Mouse (Mus musculus): ENCODE measurements around the gene Pde7b. TPM values are rescaled to one million over a fixed set of nuclear protein-coding genes. Genes with fewer than 3 reads are reported as not detected.

Pde7b gene
- total and polyA plus RNA-seq, 3 experiments: 11.7 to 57.0 (median 53.1) TPM

- Histone ChIP-seq H3K4me1 (ENCODE audit: control insufficient read depth, insufficient read depth, low read length) (peaks cover 1% of the 10 kb centered on the region; the same call in 1 of the 2 replicates), H3K36me3 (ENCODE audit: control insufficient read depth, insufficient read depth, low read length) (no peaks in the 10 kb centered on the region), H3K27me3 (ENCODE audit: control insufficient read depth, insufficient read depth, low read length) (no peaks in the 10 kb centered on the region), H3K27ac (no peak overlapping the region), H3K4me3 (no peak overlapping the region), H3K9ac (ENCODE audit: low read depth, low read length) (no peak overlapping the region), H3K79me2 (replicated peaks; ENCODE audit: control insufficient read depth, insufficient read depth, low read length) (no peaks in the 10 kb centered on the region; the same call in 1 of the 2 replicates)
- WGBS: 93% methylated on average over 4 of the region's 4 CpGs
- intact Hi-C loops (cut with DNase I): no loop called here
- no peak for DNase-seq
- TF ChIP-seq POLR2A (IDR thresholded peaks at IDR 0.05; ENCODE audit: insufficient read depth, low read depth, low read length) (no peak), CTCF (IDR thresholded peaks at IDR 0.05) (no peak), EP300 (IDR thresholded peaks at IDR 0.05; ENCODE audit: insufficient read depth, low read depth, low read length) (no peak)
These were observed 138.9 kb downstream of the Pde7b start for GRCm38 (mm10) chr10:20585959-20586358.

GRCm38 (mm10) chr10:20575002-20575401, 149.9 kb downstream of the Pde7b start:
- DNase-seq: no peak
- H3K36me3 ChIP-seq (ENCODE audit: control insufficient read depth, insufficient read depth, low read length): peaks cover 2% of the 10 kb centered on the region; the same call in 1 of the 2 replicates
- H3K9ac ChIP-seq (ENCODE audit: low read depth, low read length): no peak overlapping the region
- intact Hi-C loops (cut with DNase I): no loop called here
- no peaks in the 10 kb centered on the region for H3K27me3 ChIP-seq (ENCODE audit: control insufficient read depth, insufficient read depth, low read length)
- no peaks in the 10 kb centered on the region for H3K79me2 ChIP-seq (replicated peaks; ENCODE audit: control insufficient read depth, insufficient read depth, low read length)
- H3K4me1 ChIP-seq (ENCODE audit: control insufficient read depth, insufficient read depth, low read length): peaks cover 3% of the 10 kb centered on the region
- no peak overlapping the region for H3K4me3 ChIP-seq
- WGBS: 97% methylated on average over 11 of the region's 11 CpGs
- TF ChIP-seq POLR2A (IDR thresholded peaks at IDR 0.05; ENCODE audit: insufficient read depth, low read depth, low read length) (no peak), CTCF (IDR thresholded peaks at IDR 0.05) (no peak), EP300 (IDR thresholded peaks at IDR 0.05; ENCODE audit: insufficient read depth, low read depth, low read length) (no peak)
- no peak overlapping the region for H3K27ac ChIP-seq

- Histone ChIP-seq H3K79me2 (replicated peaks; ENCODE audit: control insufficient read depth, insufficient read depth, low read length) (no peaks in the 10 kb centered on the region), H3K27me3 (ENCODE audit: control insufficient read depth, insufficient read depth, low read length) (no peaks in the 10 kb centered on the region), H3K36me3 (ENCODE audit: control insufficient read depth, insufficient read depth, low read length) (peaks cover 2% of the 10 kb centered on the region; the same call in 1 of the 2 replicates), H3K4me3 (no peak overlapping the region), H3K27ac (no peak overlapping the region), H3K4me1 (ENCODE audit: control insufficient read depth, insufficient read depth, low read length) (peaks cover 3% of the 10 kb centered on the region), H3K9ac (ENCODE audit: low read depth, low read length) (no peak overlapping the region)
- 95% methylated on average over 1 of the region's 1 CpGs for WGBS
- no peak for DNase-seq
- TF ChIP-seq POLR2A (IDR thresholded peaks at IDR 0.05; ENCODE audit: insufficient read depth, low read depth, low read length) (no peak), EP300 (IDR thresholded peaks at IDR 0.05; ENCODE audit: insufficient read depth, low read depth, low read length) (no peak), CTCF (IDR thresholded peaks at IDR 0.05) (no peak)
- intact Hi-C loops (cut with DNase I): loop anchor here (5.0 kb wide), 1 partner anchor 167 kb away; no protein-coding TSS in a partner anchor
These were observed 150.5 kb downstream of the Pde7b start for GRCm38 (mm10) chr10:20574414-20574813.

- no peak for DNase-seq
- no peak overlapping the region for H3K27ac ChIP-seq
- WGBS: 75% methylated on average over 2 of the region's 2 CpGs
These were observed 153.4 kb downstream of the Pde7b start for GRCm38 (mm10) chr10:20571521-20571920.

GRCm38 (mm10) chr10:20568630-20569029, 156.2 kb downstream of the Pde7b start:
- 44% methylated on average over 6 of the region's 6 CpGs for WGBS
- no peak for TF ChIP-seq POLR2A (IDR thresholded peaks at IDR 0.05; ENCODE audit: insufficient read depth, low read depth, low read length)
- no peak for TF ChIP-seq EP300 (IDR thresholded peaks at IDR 0.05; ENCODE audit: insufficient read depth, low read depth, low read length)
- TF ChIP-seq CTCF (IDR thresholded peaks at IDR 0.05): no peak

More at GRCm38 (mm10) chr10:20571521-20571920, 153.4 kb downstream of the Pde7b start:
- intact Hi-C loops (cut with DNase I): loop anchor here (5.0 kb wide), 1 partner anchor 164 kb away; no protein-coding TSS in a partner anchor
- Histone ChIP-seq H3K9ac (ENCODE audit: low read depth, low read length) (no peak overlapping the region), H3K27me3 (ENCODE audit: control insufficient read depth, insufficient read depth, low read length) (no peaks in the 10 kb centered on the region), H3K36me3 (ENCODE audit: control insufficient read depth, insufficient read depth, low read length) (peaks cover 2% of the 10 kb centered on the region; the same call in 1 of the 2 replicates), H3K4me1 (ENCODE audit: control insufficient read depth, insufficient read depth, low read length) (peaks cover 3% of the 10 kb centered on the region), H3K79me2 (replicated peaks; ENCODE audit: control insufficient read depth, insufficient read depth, low read length) (no peaks in the 10 kb centered on the region), H3K4me3 (no peak overlapping the region)
- TF ChIP-seq POLR2A (IDR thresholded peaks at IDR 0.05; ENCODE audit: insufficient read depth, low read depth, low read length): no peak
- TF ChIP-seq EP300 (IDR thresholded peaks at IDR 0.05; ENCODE audit: insufficient read depth, low read depth, low read length): no peak
- no peak for TF ChIP-seq CTCF (IDR thresholded peaks at IDR 0.05)

GRCm38 (mm10) chr10:20567684-20568236, 157.1 kb downstream of the Pde7b start:
- WGBS: over 99% methylated on average over 5 of the region's 5 CpGs
- no peaks in the 10 kb centered on the region for H3K79me2 ChIP-seq (replicated peaks; ENCODE audit: control insufficient read depth, insufficient read depth, low read length)
- no peak for DNase-seq
- TF ChIP-seq CTCF (IDR thresholded peaks at IDR 0.05): no peak
- no peak for TF ChIP-seq POLR2A (IDR thresholded peaks at IDR 0.05; ENCODE audit: insufficient read depth, low read depth, low read length)
- TF ChIP-seq EP300 (IDR thresholded peaks at IDR 0.05; ENCODE audit: insufficient read depth, low read depth, low read length): no peak
- H3K27me3 ChIP-seq (ENCODE audit: control insufficient read depth, insufficient read depth, low read length): no peaks in the 10 kb centered on the region
- H3K4me1 ChIP-seq (ENCODE audit: control insufficient read depth, insufficient read depth, low read length): peaks cover 3% of the 10 kb centered on the region
- no peak overlapping the region for H3K4me3 ChIP-seq
- no peak overlapping the region for H3K9ac ChIP-seq (ENCODE audit: low read depth, low read length)
- peaks cover 2% of the 10 kb centered on the region; the same call in 1 of the 2 replicates for H3K36me3 ChIP-seq (ENCODE audit: control insufficient read depth, insufficient read depth, low read length)
- intact Hi-C loops (cut with DNase I): no loop called here
- no peak overlapping the region for H3K27ac ChIP-seq

More at GRCm38 (mm10) chr10:20568630-20569029, 156.2 kb downstream of the Pde7b start:
- DNase-seq: no peak
- Histone ChIP-seq H3K79me2 (replicated peaks; ENCODE audit: control insufficient read depth, insufficient read depth, low read length) (no peaks in the 10 kb centered on the region), H3K27ac (no peak overlapping the region), H3K36me3 (ENCODE audit: control insufficient read depth, insufficient read depth, low read length) (peaks cover 2% of the 10 kb centered on the region; the same call in 1 of the 2 replicates), H3K9ac (ENCODE audit: low read depth, low read length) (no peak overlapping the region), H3K4me3 (no peak overlapping the region), H3K4me1 (ENCODE audit: control insufficient read depth, insufficient read depth, low read length) (peaks cover 3% of the 10 kb centered on the region), H3K27me3 (ENCODE audit: control insufficient read depth, insufficient read depth, low read length) (no peaks in the 10 kb centered on the region)
- intact Hi-C loops (cut with DNase I): no loop called here
